Mouse (Mus musculus) cerebral cortex, adult 2 months (tissue): ENCODE measurements around the gene Slc41a2.

Experiments used
- WGBS: fragments of 180-500 bp; shearing (Covaris S2); methylation state at CpG from one replicate; pipeline ENCODE4 v1.1.7; 2018; 5-methylcytosine and 5-hydroxymethylcytosine counted together

The Slc41a2 gene

GRCm38 (mm10) chr10:83353680-83354332 is 16.1 kb upstream of the Slc41a2 start:
- WGBS: 41% methylated on average over 14 of the region's 14 CpGs

- WGBS: 88% methylated on average over 4 of the region's 4 CpGs
These were observed 14.1 kb upstream of the Slc41a2 start for GRCm38 (mm10) chr10:83351779-83352178.

GRCm38 (mm10) chr10:83350689-83351088 is 13.0 kb upstream of the Slc41a2 start:
- WGBS: 95% methylated on average over 2 of the region's 2 CpGs

GRCm38 (mm10) chr10:83347494-83347893 is 9.8 kb upstream of the Slc41a2 start:
- 51% methylated on average over 7 of the region's 7 CpGs for WGBS

- WGBS: 87% methylated on average over 5 of the region's 5 CpGs
These were observed 8.7 kb upstream of the Slc41a2 start for GRCm38 (mm10) chr10:83346359-83346736.

- 61% methylated on average over 7 of the region's 7 CpGs for WGBS
These were observed 8.1 kb upstream of the Slc41a2 start for GRCm38 (mm10) chr10:83345693-83346358.

GRCm38 (mm10) chr10:83343828-83344685 is 6.4 kb upstream of the Slc41a2 start:
- 71% methylated on average over 2 of the region's 2 CpGs for WGBS

GRCm38 (mm10) chr10:83343171-83343570 is 5.5 kb upstream of the Slc41a2 start:
- WGBS: 60% methylated on average over 5 of the region's 5 CpGs

- WGBS: 45% methylated on average over 2 of the region's 2 CpGs
These were observed 3.5 kb upstream of the Slc41a2 start for GRCm38 (mm10) chr10:83341226-83341625.

- 41% methylated on average over 8 of the region's 9 CpGs for WGBS
These were observed 403 bp upstream of the Slc41a2 start for GRCm38 (mm10) chr10:83337971-83338598.

GRCm38 (mm10) chr10:83336336-83336735 is 1.3 kb downstream of the Slc41a2 start:
- WGBS: 21% methylated on average over 7 of the region's 7 CpGs

- WGBS: 91% methylated on average over 11 of the region's 11 CpGs
These were observed 5.1 kb downstream of the Slc41a2 start for GRCm38 (mm10) chr10:83332581-83332980.

GRCm38 (mm10) chr10:83331811-83332210 is 5.9 kb downstream of the Slc41a2 start:
- 97% methylated on average over 5 of the region's 5 CpGs for WGBS

GRCm38 (mm10) chr10:83330336-83330735 is 7.3 kb downstream of the Slc41a2 start:
- 78% methylated on average over 6 of the region's 6 CpGs for WGBS

GRCm38 (mm10) chr10:83328791-83329190 is 8.9 kb downstream of the Slc41a2 start:
- 81% methylated on average over 5 of the region's 5 CpGs for WGBS

GRCm38 (mm10) chr10:83326648-83327285 is 10.9 kb downstream of the Slc41a2 start:
- WGBS: 94% methylated on average over 14 of the region's 14 CpGs

- WGBS: 98% methylated on average over 1 of the region's 1 CpGs
These were observed 11.8 kb downstream of the Slc41a2 start for GRCm38 (mm10) chr10:83325903-83326302.

GRCm38 (mm10) chr10:83324871-83325270 is 12.8 kb downstream of the Slc41a2 start:
- 86% methylated on average over 3 of the region's 3 CpGs for WGBS

- 39% methylated on average over 7 of the region's 7 CpGs for WGBS
These were observed 15.1 kb downstream of the Slc41a2 start for GRCm38 (mm10) chr10:83322551-83323100.

GRCm38 (mm10) chr10:83321528-83321927 is 16.2 kb downstream of the Slc41a2 start:
- WGBS: 53% methylated on average over 6 of the region's 6 CpGs

- WGBS: 67% methylated on average over 7 of the region's 7 CpGs
These were observed 16.8 kb downstream of the Slc41a2 start for GRCm38 (mm10) chr10:83320870-83321269.
